Mouse (Mus musculus) heart, adult 9 months (tissue): ENCODE measurements around the gene Rasgef1b.

Source experiments
- DNase-seq, 2 experiments: peaks; one replicate each; pipeline ENCODE4 v3.0.0; 2022; ENCODE audit warnings: low spot score in 2 of 2

The Rasgef1b gene

DNA sequence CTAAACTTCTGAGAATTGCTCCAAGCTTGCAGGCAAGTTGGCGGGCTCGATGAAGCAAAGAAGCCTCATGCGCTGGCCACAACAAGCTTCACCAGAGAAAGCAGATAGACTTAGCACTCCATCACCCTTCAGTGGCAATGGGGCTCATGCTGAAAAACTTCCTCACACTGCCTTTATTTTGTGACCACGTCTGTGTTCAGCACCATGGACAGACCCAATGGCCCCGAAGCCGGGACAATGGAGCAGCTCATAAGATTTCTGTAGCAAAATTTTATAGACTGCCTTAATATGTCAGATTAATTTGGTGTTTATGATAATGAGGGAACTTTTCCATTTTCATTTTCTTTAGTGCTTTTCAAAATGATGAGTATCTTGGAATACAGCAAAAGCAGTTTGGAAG is 21.6 kb downstream of the Rasgef1b start:
- DNase-seq: no peak

DNA sequence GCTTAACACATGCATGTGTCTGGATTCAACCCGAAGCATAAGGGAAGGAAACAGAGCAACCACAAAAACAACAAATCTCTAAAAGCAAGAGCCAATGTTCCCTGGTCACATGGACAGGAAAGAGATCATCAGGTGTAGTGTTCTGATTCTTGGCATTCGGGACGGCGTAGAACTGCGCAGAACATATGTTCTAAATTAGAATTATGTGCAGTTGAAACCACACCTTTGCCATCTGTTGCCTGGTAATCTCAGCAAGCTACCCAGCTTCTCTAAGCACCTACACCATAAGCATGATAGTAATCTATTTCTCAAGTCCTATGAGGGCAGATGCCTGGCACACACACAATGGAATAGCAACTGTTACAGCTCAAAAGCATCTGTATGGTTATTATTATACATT is 27.1 kb downstream of the Rasgef1b start:
- no peak for DNase-seq

DNA sequence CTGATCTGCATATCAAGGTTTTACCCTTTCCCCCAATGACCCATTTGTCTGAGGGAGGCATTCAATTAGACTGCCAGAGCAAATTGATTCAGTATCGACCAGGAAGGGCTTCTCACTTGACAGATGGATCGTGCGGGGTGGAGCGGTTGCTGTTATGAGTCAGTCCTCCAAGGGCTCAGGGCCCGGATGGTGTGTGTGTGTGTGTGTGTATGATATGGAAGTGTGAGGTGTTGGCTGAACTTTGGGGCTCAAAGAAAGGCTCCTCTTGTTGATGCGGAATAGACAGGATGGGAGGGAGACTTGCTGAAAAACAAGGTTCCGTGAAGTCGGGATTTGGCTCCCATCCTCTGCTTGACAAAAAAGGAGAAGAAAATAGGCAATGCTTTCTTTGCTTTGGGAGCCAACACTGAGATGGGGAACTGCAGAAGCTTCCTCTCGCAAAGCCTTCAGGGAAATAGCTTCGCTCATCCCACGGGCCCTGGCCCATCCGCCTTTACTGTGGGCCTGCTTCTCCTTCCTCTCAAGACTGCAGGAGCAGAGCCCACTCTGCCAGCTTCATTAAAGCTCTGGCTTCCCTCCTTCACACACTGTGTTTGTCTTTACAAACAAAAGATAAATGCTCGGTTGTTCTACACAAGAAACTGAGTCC is 34.0 kb downstream of the Rasgef1b start:
- no peak for DNase-seq

DNA sequence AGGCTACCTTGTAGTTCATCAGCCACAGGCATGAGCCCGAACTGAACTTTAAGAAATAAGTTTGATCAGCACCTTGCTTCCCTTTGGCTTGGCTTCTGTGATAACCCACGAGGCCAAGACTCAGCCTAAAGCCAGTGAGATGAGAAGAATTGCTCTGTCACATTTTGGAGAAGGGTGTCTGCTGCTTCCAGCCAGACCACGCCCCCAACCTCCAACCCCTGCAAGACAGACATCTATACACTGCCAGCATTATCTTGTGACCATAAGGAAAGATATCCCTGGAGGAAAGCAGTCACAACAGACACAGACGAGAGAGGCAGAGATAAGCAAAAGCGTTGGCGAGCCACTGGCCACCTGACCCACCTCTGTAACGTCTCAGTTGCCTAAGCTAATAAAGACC is 39.0 kb downstream of the Rasgef1b start:
- no peak for DNase-seq

DNA sequence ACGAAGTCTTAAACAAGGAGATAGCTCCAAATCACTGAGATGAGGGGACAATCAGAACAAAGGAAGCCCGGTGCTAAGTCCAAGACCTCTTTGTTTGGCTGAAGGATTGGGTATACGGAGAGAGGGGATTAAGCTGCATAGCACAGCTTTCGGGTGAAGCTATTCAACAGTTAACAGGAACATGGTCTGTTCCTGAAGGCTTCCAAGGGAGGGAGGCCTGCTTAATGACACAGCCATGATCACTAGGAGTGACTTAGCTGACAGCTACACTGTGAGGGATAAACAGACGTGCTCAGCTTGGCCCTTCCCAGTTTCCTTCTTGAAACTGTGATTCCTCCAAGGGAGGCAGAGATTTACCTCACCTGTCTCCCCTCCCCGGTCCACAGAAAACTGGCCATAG is 41.0 kb downstream of the Rasgef1b start:
- DNase-seq: no peak

DNA sequence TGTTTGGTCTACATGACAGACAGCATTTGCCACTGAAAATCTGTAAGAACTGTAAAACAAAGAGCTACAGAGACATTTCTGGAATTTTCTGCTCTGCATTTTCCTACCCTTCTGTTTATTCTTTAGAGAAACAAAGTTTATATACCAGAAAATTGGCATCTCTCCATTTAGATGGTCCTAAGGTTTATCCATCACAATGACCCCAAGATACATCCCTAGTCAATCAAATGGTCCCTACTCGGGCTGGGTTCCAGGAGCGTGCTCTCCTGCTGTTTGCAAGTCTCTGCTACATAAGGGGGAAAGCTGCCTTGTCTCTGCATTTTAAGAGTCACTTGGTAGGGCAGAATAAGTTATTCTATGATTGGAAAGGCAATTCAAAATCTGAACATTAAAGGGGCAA is 44.8 kb downstream of the Rasgef1b start:
- no peak for DNase-seq

DNA sequence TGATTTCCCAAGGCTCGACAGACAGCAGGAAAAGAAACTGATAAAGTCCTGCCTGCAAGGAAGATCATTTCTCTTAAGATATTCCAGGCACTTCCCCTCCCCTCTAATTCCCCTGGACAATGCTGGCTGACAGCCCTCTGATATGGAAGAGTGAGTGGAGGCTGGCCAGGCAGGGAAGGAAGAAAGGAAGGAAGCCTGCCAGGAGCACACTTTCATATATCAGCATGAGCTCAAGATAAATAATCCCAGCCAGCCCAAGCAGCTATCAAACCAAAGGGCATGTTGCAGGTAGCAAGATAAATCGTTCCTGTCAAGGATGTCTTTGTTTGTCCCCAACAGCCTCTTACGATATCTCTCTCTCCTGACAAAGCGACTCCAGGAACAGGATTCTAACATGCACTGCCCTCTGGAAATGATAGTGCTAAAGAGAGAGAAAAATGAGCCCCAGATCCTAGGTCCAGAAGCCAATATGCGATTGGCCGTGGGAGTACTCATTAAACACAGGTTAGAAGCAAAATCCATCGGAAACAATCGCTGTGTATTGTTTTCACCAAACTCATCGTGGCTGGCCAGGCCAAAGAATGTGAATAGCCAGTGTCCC is 58.8 kb downstream of the Rasgef1b start:
- DNase-seq: peak; percentile 10

DNA sequence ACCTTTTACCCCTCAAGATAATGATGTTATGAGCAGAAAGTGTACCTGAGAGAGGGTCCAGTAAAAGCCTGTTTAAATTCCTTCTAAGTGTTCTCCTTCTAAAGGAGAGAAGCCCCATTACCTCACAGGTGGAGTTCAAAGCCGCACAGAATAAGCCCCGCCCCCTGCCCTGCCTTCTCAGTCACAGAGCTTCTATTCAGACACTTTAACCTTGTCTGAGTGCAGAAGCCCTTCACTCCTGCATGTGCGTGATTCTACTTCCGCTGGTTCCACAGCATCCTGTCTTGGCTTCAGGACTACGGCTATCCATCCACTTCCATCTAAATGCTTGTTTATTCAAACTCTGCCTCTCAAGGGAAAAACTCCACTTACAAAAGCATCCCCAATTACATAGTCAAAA is 72.8 kb downstream of the Rasgef1b start:
- no peak for DNase-seq

DNA sequence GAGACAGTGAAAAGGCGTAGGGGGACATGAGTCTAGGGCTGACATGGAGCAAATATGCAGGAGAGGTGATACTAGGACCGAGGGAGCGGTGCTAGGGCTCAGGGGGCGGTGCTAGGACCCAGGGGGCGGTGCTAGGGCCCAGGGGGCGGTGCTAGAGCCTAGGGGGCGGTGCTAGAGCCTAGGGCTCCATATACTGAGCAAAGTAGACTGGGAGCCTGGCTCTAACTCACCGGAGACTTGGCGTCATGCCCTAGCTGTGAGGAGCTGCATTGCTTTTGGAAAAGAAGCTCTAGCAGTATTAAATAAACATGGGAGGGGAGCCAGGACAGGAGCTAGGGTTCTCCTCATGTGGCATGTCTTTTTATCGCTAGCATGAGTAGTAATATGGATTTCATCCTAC is 75.9 kb downstream of the Rasgef1b start:
- DNase-seq: no peak

DNA sequence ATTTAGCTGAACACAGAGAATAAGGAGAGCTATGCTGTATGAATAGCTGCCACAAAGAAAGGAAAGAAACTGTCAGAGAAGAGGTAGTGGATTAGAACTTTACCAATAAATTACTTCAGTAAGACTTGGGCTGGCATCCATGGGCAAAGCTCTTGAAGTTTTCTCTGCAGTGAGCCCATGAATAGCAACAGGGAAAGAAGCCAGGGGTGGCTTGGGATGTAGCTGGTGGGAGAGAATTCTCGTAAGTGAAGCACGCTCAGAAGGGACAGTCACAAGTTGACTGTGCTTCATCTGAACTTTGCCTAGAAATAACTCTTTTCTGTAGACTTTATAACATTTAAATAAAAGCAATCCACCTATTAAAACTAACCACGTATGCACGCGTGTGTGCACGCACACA is 87.5 kb downstream of the Rasgef1b start:
- DNase-seq: no peak

DNA sequence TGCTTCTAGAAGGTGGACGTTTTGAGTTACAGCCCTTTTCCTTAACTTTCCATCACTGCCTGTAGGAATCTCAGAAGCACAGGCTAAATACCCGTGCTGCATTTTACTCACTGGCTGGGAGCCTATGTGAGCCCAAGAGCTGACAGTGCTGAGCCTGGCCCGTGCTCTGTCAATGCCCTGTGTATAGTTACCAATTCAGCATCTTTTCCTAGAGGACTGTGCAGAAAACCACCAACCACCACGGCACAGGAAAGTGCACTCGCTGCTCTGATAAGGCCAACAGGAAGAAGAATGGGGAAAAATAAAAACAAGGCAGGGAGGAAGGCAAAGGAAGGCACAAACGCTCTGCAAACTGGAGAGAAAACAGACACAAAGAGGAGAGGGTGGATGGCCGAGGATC is 92.3 kb downstream of the Rasgef1b start:
- DNase-seq: no peak

DNA sequence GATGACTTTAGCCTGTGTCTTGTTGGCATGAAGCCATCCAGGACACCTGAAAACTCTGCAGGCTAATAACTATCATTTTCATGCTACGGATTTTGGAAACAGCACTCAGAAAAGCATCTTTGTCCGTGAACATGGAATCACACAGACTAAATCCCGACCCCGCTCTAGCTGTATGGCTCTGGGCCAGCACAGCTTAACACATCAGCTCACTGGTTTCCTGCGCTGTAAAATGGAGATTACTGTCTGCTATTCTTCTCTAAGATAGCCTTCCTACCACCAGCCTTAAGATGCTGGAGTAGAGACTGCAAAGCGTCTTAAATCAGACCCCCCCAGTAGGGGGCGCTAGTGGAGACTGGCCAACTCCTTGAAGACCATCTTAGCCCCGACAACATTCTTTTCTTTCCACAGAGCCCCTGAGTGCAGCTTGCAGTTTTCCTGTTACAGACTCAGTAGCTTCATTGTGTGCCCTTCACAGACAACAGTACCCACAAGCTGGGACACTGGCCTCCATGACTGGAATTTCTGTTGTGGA is 94.8 kb downstream of the Rasgef1b start:
- no peak for DNase-seq

DNA sequence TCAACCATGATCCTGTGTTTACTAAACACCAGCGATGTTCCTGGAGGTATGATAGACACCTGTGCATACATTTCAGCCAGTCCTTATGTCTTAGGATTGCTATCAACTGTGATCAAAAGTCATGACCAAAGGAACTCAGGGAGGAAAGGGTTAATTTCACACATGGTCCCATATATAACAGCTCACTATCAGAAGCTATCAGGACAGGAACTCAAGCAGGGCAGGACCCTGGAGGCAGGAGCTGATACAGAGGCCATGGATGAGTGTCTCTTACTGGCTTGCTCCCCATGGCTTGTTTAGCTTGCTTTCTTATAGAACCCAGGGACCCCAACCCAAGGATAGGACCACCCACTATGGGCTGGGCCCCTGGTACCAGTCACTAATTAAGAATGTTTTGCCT is 95.3 kb downstream of the Rasgef1b start:
- no peak for DNase-seq

DNA sequence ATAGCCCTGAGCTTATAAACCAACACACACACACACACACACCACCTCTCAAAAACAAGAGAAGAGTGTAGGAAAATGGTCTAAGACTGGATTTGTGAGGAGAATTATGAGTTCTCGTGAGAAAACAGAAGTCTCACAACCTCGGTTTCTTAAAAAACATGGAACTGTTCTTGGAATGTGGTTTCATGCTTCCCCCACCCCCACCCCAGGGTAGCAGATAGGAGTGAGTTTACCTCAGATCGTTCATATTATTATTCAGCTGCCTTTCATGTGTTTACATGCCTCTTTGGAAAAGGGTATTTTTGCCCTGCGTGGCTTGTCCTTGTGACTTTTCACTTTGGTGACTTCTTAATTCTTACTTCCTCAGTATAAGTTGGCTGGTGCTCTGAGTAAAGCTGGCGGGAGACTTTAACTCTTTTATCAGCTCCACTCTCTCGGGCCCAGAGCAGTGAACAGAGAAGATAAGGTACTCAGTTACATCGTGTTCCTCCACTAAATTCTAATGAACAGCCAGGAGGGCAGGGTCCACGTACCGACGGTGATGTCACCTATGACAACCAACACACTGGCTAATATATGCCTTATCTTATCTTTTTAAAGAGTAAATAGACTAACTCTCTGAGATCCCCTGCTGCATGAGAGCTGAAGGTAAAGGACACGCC is 96.1 kb downstream of the Rasgef1b start:
- no peak for DNase-seq

DNA sequence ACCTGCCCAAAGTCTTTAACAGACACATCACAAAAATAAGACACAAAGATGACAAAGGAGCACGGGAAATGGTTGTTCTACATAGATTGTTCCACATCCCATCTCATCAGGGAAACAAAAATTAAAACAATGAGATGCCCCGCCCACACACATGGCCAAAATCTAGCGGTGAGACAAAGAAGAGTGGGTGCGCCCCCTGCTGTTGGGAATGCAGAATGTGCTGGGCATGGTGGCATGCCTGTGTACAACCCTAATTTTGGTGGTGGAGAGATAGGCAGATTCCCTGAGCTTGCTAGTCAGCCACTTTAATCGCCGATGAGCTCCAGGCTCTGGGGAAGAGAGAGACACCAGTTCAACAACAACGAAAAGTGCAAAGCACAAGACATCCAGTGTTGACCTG is 98.8 kb downstream of the Rasgef1b start:
- DNase-seq: no peak

DNA sequence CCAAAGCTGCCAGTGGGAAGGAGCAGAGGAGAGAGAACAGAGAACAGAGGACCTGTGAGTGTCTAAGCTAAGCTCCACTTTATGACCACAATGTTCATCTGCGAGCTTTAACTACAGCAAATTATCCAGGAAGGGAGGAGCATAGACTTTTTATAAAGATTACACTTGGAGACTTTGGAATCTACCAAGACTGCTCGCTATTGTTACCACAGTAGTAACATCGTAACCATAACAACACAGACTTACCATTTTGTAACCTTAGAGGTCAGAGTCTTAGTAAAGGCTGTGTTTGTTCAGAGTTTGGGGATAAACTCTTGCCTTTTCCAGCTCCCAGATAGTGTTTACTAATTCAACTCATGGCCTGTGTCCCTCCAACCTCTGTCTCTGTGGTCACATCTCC is 103.3 kb downstream of the Rasgef1b start:
- DNase-seq: no peak

DNA sequence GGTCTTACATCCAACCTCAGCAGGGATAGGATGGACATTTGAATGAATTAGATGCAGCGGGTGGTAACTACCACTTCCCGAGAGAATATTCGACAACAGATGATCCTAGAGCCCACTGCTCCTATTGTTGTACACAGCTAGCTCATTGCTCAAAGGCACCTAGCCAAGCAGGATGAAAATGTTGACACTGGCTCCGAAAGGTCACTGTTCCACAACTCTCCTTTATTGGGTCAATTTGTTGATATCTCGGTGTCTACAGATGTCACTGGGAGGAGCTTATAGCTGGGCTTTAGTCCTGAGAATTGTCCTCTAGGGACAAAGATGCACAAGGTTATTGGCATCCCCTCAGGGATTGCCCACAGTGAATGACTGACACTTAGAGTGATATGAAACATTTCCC is 108.1 kb downstream of the Rasgef1b start:
- no peak for DNase-seq

DNA sequence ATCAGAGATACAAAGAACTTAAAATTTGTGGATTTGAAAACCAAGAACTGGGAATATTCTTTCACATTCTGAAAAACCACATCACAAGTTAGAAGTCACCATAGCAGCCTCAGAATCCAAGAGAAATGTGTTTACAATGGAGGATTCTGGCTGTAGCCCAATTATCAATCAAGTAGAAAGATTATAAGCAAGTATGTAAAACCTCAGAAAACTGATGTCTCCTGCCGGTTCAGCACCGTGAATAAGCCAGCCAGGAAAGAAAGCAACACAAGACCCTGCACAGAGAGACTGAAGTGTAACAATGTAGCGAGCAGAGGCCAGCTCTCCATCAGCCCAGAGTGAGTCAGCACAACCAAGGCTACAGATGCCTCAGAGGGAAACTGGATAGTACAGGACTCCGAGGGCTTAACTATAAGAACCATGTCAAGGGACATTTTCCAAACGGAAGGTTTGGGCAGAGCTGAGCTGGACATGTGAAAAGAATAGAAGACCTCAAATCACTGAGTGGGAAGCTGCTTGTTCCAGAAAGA is 111.5 kb downstream of the Rasgef1b start:
- no peak for DNase-seq

DNA sequence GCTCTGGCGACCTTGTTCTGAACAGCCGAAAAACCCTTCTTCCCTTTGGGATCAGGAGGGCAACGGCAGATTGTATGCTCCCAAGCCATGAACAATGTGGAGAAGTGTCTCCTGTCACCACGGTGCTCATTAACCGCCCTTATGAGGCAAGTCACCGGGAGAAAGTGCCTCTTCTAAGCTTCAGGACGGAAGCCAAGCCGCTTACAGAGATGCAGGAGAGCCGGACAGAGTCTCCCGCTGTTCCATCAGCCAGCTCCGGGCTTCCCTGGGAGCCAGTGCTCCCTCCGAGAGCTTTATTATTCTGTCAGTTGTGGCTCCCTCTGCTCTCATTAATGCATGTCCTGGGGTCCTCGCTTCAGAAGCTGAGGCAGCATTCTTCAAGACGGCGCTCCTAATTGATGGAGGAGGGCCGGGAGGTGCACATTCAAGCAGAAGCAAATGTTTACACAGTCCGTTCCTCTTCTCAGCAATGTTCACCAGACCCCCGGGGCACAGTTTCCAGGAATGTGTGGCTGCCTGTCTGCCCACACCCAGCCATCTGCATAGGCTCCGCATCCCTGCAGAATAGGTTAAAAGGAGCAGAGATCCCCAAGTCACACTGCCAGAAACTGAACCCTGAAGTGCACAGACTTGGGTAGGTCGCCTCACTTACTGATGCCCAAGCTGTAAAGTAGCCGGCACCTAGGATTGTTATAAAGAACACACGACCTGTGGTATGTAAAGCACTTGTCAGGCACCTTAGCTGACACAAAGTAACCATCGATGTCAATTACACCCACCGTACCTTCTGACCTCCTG is 115.3 kb downstream of the Rasgef1b start:
- DNase-seq: no peak

DNA sequence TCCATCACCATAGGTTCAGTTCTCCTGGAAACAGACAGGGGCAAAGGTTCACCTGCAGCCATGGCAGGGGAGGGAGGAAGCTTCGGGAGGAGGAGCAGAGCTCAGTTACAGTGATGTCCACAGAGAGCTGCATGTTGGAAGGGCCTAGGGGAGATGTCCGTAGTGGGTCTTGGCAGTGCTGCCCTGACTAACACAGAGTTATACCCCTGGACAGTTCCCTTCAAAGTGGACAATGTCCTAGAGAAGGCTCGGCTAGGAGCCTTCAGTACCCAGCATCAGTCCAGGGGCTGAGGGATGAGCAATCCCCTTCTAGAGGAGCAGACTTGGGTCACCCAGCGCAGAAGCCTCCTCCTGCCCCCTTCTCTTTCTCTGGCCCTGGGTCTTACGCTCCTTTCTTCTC is 121.3 kb downstream of the Rasgef1b start:
- DNase-seq: no peak

DNA sequence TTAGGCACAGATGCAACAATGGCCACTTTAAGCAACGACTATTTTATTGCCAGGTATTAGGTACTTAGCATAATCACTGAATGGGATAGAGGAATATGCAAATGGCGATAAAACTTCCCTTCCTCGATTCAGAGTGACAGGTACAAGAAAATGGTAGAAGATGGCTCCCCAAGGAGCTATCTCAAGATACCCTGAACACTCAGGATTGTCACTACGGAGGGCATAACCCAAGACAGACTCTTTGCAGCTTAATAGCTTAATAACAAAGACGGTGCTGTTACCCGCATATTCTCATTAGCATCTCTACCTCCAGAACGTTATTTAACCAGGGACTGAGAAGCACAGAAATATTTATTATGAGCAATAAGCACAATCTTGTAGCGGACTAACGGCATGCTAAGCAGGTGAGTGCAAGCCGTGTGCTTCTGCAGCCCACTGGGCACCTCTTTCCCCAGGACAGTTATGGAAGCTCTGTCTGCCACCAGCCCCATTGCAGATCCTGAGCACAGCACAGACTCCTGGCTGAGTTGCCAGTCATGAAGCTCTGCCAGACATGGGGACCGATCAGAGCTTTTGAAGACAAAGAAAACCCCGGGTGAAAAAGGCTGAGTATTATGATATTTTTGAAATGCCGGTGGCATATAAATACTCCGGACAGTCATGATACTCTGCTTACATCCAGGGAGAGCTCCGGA is 122.6 kb downstream of the Rasgef1b start:
- DNase-seq: no peak
